9 mouse cellular contexts compared by ENCODE assay signal in genomic region chr2:35768538-35769238, GRCm38 (mm10).
DNase-seq lines count a peak whose midpoint lies in the region; ATAC-seq and TF ChIP-seq lines count a peak whose summit lies in the region.
"Had no signal": no experiment of that assay in that cellular context is flagged by ENCODE, and none has a peak within 500 bp of the region (broad histone marks: within the 10 kb centered on the region; RNA-seq: fewer than 3 reads in every experiment).

No protein-coding gene starts in this region.

- no peaks in the 10 kb centered on the region for H3K9me3 ChIP-seq in heart, postnatal 0 days (replicated peaks; ENCODE audit: control insufficient read depth, low read length)
- no peaks in the 10 kb centered on the region for H3K9me3 ChIP-seq in neural tube, embryonic 14.5 days (ENCODE audit: control insufficient read depth, low read length)
- H3K9me3 ChIP-seq: stomach, embryonic 15.5 days had no signal

- H3K27ac ChIP-seq in heart, postnatal 0 days (ENCODE audit: low read depth): no peak overlapping the region
- H3K27ac ChIP-seq in neural tube, embryonic 14.5 days (ENCODE audit: low read depth, low read length): no peak overlapping the region
- H3K27ac ChIP-seq: stomach, embryonic 15.5 days had no signal

- no peak overlapping the region for H3K9ac ChIP-seq in heart, postnatal 0 days (replicated peaks; ENCODE audit: low read depth, low read length)
- no peak overlapping the region for H3K9ac ChIP-seq in neural tube, embryonic 14.5 days (replicated peaks; ENCODE audit: low read depth, low read length)
- H3K9ac ChIP-seq: stomach, embryonic 15.5 days had no signal

- TF ChIP-seq EP300 in heart, postnatal 0 days (IDR thresholded peaks at IDR 0.05; ENCODE audit: low read depth): no peak

- H3K27me3 ChIP-seq in heart, postnatal 0 days (ENCODE audit: control insufficient read depth, insufficient read depth, low read length): no peaks in the 10 kb centered on the region
- no peaks in the 10 kb centered on the region for H3K27me3 ChIP-seq in neural tube, embryonic 14.5 days (ENCODE audit: control insufficient read depth, insufficient read depth, low read length)
- H3K27me3 ChIP-seq: stomach, embryonic 15.5 days had no signal

- ATAC-seq in heart, postnatal 0 days (ENCODE audit: insufficient read depth, low read depth): peak; percentile 45
- ATAC-seq in neural tube, embryonic 14.5 days (ENCODE audit: low read depth): peak; percentile 18; the same call in 1 of the 2 replicates

- intact Hi-C loops in left cerebral cortex, postnatal 4 days (cut with DNase I): no loop called here

- H3K4me1 ChIP-seq in heart, postnatal 0 days (ENCODE audit: control insufficient read depth, insufficient read depth): peaks cover 9% of the 10 kb centered on the region
- H3K4me1 ChIP-seq in neural tube, embryonic 14.5 days (ENCODE audit: control insufficient read depth, insufficient read depth, low read length): peaks cover 12% of the 10 kb centered on the region; the same call in 1 of the 2 replicates
- H3K4me1 ChIP-seq: stomach, embryonic 15.5 days had no signal

- 37% methylated on average over 4 of the region's 4 CpGs for WGBS in heart, postnatal 0 days
- WGBS in neural tube, embryonic 14.5 days: 49% methylated on average over 4 of the region's 4 CpGs

- TF ChIP-seq CTCF in heart, postnatal 0 days (IDR thresholded peaks at IDR 0.05; ENCODE audit: low read depth): no peak

- DNase-seq in cerebellum, adult 9-11 months: peak; percentile 26
- DNase-seq in cerebellum, postnatal 4 days (ENCODE audit: low spot score in 2 of 2): no peak
- DNase-seq in left cerebral cortex, adult 11 months (ENCODE audit: low spot score): peak; percentile 76
- no peak for DNase-seq in left cerebral cortex, postnatal 4 days
- DNase-seq in heart, postnatal 0 days (ENCODE audit: low spot score): no peak
- DNase-seq in thymus, postnatal 36 days: no peak
- DNase-seq in adrenal gland, postnatal 14 days: no peak

- H3K36me3 ChIP-seq in heart, postnatal 0 days (replicated peaks; ENCODE audit: control insufficient read depth, insufficient read depth, low read length): no peaks in the 10 kb centered on the region
- H3K36me3 ChIP-seq in neural tube, embryonic 14.5 days (ENCODE audit: control insufficient read depth, insufficient read depth, low read length): no peaks in the 10 kb centered on the region
- H3K36me3 ChIP-seq: stomach, embryonic 15.5 days had no signal

- no peak overlapping the region for H3K4me2 ChIP-seq in heart, postnatal 0 days (ENCODE audit: low read depth, low read length)
- no peak overlapping the region for H3K4me2 ChIP-seq in neural tube, embryonic 14.5 days (ENCODE audit: low read depth, low read length)
- H3K4me2 ChIP-seq: stomach, embryonic 15.5 days had no signal

- no peak overlapping the region for H3K4me3 ChIP-seq in heart, postnatal 0 days (ENCODE audit: low read depth, low read length)
- no peak overlapping the region for H3K4me3 ChIP-seq in neural tube, embryonic 14.5 days (ENCODE audit: low read depth, low read length)
- H3K4me3 ChIP-seq: stomach, embryonic 15.5 days had no signal

Comparison
In these comparisons a context has a peak if more than half of its experiments do, and no peak if none do; other contexts are left out.
1. DNase-seq: peak in cerebellum, adult 9-11 months (single experiment) and left cerebral cortex, adult 11 months (single experiment); none in cerebellum, postnatal 4 days (0 of 2), left cerebral cortex, postnatal 4 days (single experiment), heart, postnatal 0 days (single experiment), thymus, postnatal 36 days (0 of 2) and adrenal gland, postnatal 14 days (single experiment).